Mouse (Mus musculus): ENCODE measurements at regions not wholly inside any gene's neighbourhood (a gene's known extent, or its start where the extent isn't known, plus 50 kb on each side); places are given as distances from the start of the nearest gene placed in this dataset.
"Not testable (repeated sequence)": the region's sequence is repeated elsewhere in the genome, so short reads cannot be mapped to it uniquely, and the experiment has no call there.

DNA sequence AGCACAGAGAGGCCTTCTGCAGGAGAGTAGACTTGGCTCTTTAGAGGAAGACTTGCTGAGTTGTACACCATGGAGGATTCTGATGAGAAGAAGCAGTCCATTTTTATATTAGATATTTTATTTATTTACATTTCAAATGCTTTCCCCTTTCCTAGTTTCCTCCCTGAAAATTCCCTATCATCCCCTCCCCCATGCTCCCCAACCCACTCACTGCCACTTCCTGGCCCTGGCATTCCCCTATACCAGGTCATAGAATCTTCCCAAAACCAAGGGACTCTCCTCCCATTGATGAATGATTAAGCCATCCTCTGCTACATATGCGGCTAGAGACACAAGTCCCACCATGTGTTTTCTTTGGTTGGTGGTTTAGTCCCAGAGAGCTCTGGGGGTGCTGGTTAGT lies 85.7 kb upstream of the Gm21119 start:
- not testable (repeated sequence) for TF ChIP-seq POLR2A, CTCF (IDR thresholded peaks at IDR 0.05; ENCODE audit: extremely low read depth, insufficient read depth, low read length)
